8 mouse cellular contexts compared by ENCODE assay signal in genomic region chr9:103480603-103481220, GRCm38 (mm10). TPM values are rescaled to one million over a fixed set of nuclear protein-coding genes. Genes with fewer than 3 reads are reported as not detected.
DNase-seq lines count a peak whose midpoint lies in the region; ATAC-seq lines count a peak whose summit lies in the region.

No protein-coding gene starts in this region.

- no peak overlapping the region for H3K9ac ChIP-seq in forebrain, embryonic 11.5 days (ENCODE audit: low read length)
- no peak overlapping the region for H3K9ac ChIP-seq in hindbrain, embryonic 14.5 days
- no peak overlapping the region for H3K9ac ChIP-seq in liver, embryonic 16.5 days (ENCODE audit: low read depth, low read length)

- H3K4me2 ChIP-seq in forebrain, embryonic 11.5 days (ENCODE audit: low read depth, low read length, severe bottlenecking), result no peak overlapping the region
- no peak overlapping the region for H3K4me2 ChIP-seq in hindbrain, embryonic 14.5 days (replicated peaks)
- no peak overlapping the region for H3K4me2 ChIP-seq in liver, embryonic 16.5 days (ENCODE audit: low read depth, low read length)

- DNase-seq in left cerebral cortex, postnatal 4 days, result peak; percentile 75
- DNase-seq in left cerebral cortex, adult 9 months (ENCODE audit: low spot score in 2 of 2), result no peak
- peak; percentile 49 for DNase-seq in forebrain, embryonic 11.5 days (ENCODE audit: low spot score)
- no peak for DNase-seq in hindbrain, embryonic 14.5 days (ENCODE audit: low spot score)
- DNase-seq in frontal cortex, postnatal 14 days (ENCODE audit: low spot score in 2 of 2), result no peak
- DNase-seq in layer of hippocampus, adult 11-12 months (ENCODE audit: low spot score), result no peak

- intact Hi-C loops in left cerebral cortex, postnatal 4 days (cut with DNase I), result no loop called here

- H3K27me3 ChIP-seq in forebrain, embryonic 11.5 days (ENCODE audit: control insufficient read depth, insufficient read depth, low read length), result no peaks in the 10 kb centered on the region
- H3K27me3 ChIP-seq in hindbrain, embryonic 14.5 days (ENCODE audit: control insufficient read depth, insufficient read depth, low read length), result no peaks in the 10 kb centered on the region
- H3K27me3 ChIP-seq in liver, embryonic 16.5 days (ENCODE audit: control insufficient read depth, insufficient read depth, low read depth, low read length), result no peaks in the 10 kb centered on the region

- H3K4me3 ChIP-seq in forebrain, embryonic 11.5 days (ENCODE audit: low read depth, low read length), result no peak overlapping the region
- H3K4me3 ChIP-seq in hindbrain, embryonic 14.5 days (replicated peaks; ENCODE audit: low read length), result no peak overlapping the region
- no peak overlapping the region for H3K4me3 ChIP-seq in liver, embryonic 16.5 days (ENCODE audit: low read depth, low read length)

- H3K27ac ChIP-seq in forebrain, embryonic 11.5 days (ENCODE audit: low read depth, low read length), result no peak overlapping the region
- H3K27ac ChIP-seq in hindbrain, embryonic 14.5 days, result peak overlapping the region; percentile 49; the same call in 1 of the 2 replicates
- H3K27ac ChIP-seq in liver, embryonic 16.5 days (ENCODE audit: low read length), result no peak overlapping the region

- peaks cover 5% of the 10 kb centered on the region; the same call in 1 of the 2 replicates for H3K4me1 ChIP-seq in forebrain, embryonic 11.5 days (replicated peaks; ENCODE audit: control insufficient read depth, insufficient read depth, low read length)
- peaks cover 9% of the 10 kb centered on the region; the same call in 1 of the 2 replicates for H3K4me1 ChIP-seq in hindbrain, embryonic 14.5 days (replicated peaks; ENCODE audit: control insufficient read depth, insufficient read depth, low read length)
- H3K4me1 ChIP-seq in liver, embryonic 16.5 days (ENCODE audit: control insufficient read depth, low read depth, low read length), result peaks cover 5% of the 10 kb centered on the region; the same call in 1 of the 2 replicates

- H3K36me3 ChIP-seq in forebrain, embryonic 11.5 days (ENCODE audit: control insufficient read depth, insufficient read depth, low read length), result no peaks in the 10 kb centered on the region
- no peaks in the 10 kb centered on the region for H3K36me3 ChIP-seq in hindbrain, embryonic 14.5 days (replicated peaks; ENCODE audit: control insufficient read depth, insufficient read depth)
- H3K36me3 ChIP-seq in liver, embryonic 16.5 days (ENCODE audit: control insufficient read depth, insufficient read depth), result no peaks in the 10 kb centered on the region

- no peaks in the 10 kb centered on the region for H3K9me3 ChIP-seq in forebrain, embryonic 11.5 days (ENCODE audit: control insufficient read depth, low read length)
- no peaks in the 10 kb centered on the region for H3K9me3 ChIP-seq in hindbrain, embryonic 14.5 days (ENCODE audit: control insufficient read depth, low read length)
- no peaks in the 10 kb centered on the region for H3K9me3 ChIP-seq in liver, embryonic 16.5 days (replicated peaks; ENCODE audit: control insufficient read depth, low read length)

- 0 out of 2 replicates have a peak, but pooled peaks have one; percentile 36 for ATAC-seq in forebrain, embryonic 11.5 days (replicated peaks; ENCODE audit: low FRiP score)
- peak; percentile 55; the same call in 1 of the 2 replicates for ATAC-seq in hindbrain, embryonic 14.5 days (ENCODE audit: low FRiP score)
- peak; percentile 64; the same call in 1 of the 2 replicates for ATAC-seq in liver, embryonic 16.5 days (ENCODE audit: low read depth)
- no peak for ATAC-seq in monocyte, adult 5-6 weeks (replicated peaks; ENCODE audit: insufficient number of reproducible peaks, low FRiP score, low TSS enrichment, poor library complexity, severe bottlenecking)

- WGBS in forebrain, embryonic 11.5 days, result 63% methylated on average over 8 of the region's 8 CpGs
- 32% methylated on average over 8 of the region's 8 CpGs for WGBS in hindbrain, embryonic 14.5 days
- WGBS in liver, embryonic 16.5 days (ENCODE audit: insufficient replicate concordance), result 50% methylated on average over 8 of the region's 8 CpGs

RNA-seq across cellular contexts. Expression of gene Bfsp2, which starts 0.5 kb away (rescaled TPM):
- total RNA-seq in left cerebral cortex, postnatal 4 days (2021), result 1 to 10 TPM in 1 of 2 experiments, under 1 TPM in 1; 0.77 to 1.5 TPM
- polyA plus RNA-seq in forebrain, embryonic 11.5 days (2014; fragmentation: Nextera tagmentation; extraction: Ambion mirVana), result 0.65 and 1.8 TPM in 2 replicates
- polyA plus RNA-seq in hindbrain, embryonic 14.5 days (2014; fragmentation: Nextera tagmentation; extraction: Ambion mirVana), result 3.5 and 4.1 TPM in 2 replicates
- 3.9 and 5.4 TPM in 2 replicates for polyA plus RNA-seq in liver, embryonic 16.5 days (2015; fragmentation: Nextera tagmentation; extraction: Ambion mirVana)
- 3.0 TPM in 2 of 3 replicates, not detected in the other for total RNA-seq in monocyte, adult 5-6 weeks (2017)

Comparison
In these comparisons a context has a peak if more than half of its experiments do, and no peak if none do; other contexts are left out.
1. DNase-seq: peak in left cerebral cortex, postnatal 4 days (single experiment) and forebrain, embryonic 11.5 days (single experiment); none in left cerebral cortex, adult 9 months (0 of 2), hindbrain, embryonic 14.5 days (single experiment), frontal cortex, postnatal 14 days (0 of 2) and layer of hippocampus, adult 11-12 months (single experiment).